Mouse (Mus musculus): ENCODE measurements around the gene Tcte1.

Gene Tcte1

GRCm38 (mm10) chr17:45523263-45523662 lies at the start of gene Tcte1:
TSS of gene Tcte1 (plus strand) at chr17:45523434.
- peak; percentile 32 for DNase-seq (ENCODE audit: low spot score)

DNA sequence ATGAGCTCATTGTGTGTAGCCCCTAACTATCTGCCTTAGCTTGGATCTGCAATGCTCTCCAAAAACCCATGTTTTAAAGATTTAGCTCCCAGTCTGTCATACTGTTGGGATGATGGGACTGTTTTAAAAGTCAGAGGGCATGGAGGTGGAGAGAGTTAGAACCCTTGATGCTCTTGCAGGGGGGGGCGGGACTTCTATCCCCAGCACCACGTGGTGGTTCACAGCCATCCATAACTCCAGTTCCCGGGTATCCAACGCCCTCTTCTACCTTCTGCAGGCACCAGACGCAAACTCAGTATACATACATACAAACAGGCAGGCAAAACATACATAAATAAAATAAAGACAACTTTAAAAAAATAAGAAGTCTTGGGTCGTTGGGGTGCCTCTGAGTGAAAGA lies 49.6 kb upstream of the Tcte1 start:
- no peak for DNase-seq (ENCODE audit: low spot score)

- no peak for DNase-seq (ENCODE audit: low spot score)
These were observed 49.1 kb upstream of the Tcte1 start for GRCm38 (mm10) chr17:45474146-45474545.

DNA sequence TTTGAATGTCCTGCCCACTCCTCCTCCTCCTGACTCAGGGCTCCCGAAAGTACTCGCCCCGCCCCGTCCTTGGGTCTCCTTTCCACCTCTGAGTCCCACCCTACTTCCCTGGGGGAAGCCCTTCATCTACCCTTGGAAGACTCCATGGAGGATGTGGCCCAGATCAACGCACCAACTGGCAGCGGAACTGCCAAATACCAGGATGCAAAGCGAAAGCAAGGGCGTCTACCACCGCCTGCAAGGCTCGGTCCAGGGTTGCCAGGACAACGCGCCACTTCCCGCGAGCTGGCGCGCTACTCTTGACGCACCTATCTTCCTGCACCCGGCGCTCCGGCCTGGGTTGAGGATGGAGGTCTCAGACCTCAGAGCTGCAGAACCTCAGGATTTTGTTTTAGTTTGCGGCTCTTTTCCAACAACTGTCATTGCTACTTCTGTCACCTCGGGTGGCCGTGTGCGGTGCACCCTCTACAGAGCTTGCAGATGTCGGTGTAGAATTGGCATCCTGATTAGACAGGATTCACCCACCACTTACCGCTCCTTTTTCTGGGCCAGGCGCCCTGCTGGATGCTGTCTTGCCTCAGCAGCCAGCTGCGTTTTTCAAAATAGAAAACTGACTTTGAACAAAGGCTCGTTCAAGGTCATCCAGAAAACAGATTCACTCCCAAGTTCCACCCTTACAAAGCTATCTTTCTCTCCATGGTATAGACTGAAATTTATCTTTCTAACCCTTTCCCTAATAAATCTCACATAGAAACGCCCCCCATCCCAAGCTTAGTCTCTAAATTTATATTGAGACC lies 48.4 kb upstream of the Tcte1 start, which contains the start of gene Spats1:
Spats1 (minus strand) TSS at position 747 of the 797 bp plus-strand sequence.
- DNase-seq (ENCODE audit: low spot score): peak; percentile 62

GRCm38 (mm10) chr17:45478234-45478825 lies 44.9 kb upstream of the Tcte1 start:
- peak; percentile 77 for DNase-seq (ENCODE audit: low spot score)

DNA sequence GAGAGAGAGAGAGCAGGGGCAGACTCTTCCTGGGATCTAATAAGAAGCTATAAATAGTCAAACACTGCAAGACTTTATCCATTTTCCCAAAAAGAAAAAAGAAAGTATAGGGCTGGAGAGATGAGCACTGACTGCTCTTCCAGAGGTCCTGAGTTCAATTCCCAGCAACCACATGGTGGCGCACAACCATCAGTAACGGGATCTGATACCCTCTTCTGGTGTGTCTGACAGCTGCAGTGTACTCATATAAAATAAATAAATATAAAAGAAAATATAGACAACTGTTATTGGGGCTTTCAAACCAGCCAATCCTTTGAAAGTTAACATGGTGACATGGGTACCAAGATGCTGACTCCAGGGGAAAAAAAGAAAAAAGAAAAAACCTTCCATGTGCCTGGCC lies 42.8 kb upstream of the Tcte1 start:
- no peak for DNase-seq (ENCODE audit: low spot score)

- DNase-seq (ENCODE audit: low spot score): no peak
These were observed 37.7 kb upstream of the Tcte1 start for GRCm38 (mm10) chr17:45485581-45485980.

DNA sequence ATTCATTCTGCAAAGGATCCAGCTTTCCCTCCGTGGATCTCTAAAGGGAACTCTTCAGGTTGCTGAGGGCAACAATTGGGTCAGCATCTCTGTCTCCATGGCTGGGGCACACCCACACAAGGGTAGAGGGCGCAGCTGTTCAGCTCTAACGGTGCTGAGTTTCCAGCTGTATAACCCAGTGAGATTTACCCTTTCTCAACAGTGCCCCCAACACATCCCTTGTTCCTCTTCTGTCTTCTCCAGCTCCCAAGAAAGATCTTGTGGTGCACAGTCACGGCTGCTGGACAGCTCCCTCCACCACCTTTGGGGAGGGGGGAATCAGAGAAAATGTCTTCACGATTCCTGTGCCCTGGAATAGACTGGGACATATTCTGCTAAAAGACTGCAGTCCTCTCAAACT lies 36.0 kb upstream of the Tcte1 start:
- no peak for DNase-seq (ENCODE audit: low spot score)

DNA sequence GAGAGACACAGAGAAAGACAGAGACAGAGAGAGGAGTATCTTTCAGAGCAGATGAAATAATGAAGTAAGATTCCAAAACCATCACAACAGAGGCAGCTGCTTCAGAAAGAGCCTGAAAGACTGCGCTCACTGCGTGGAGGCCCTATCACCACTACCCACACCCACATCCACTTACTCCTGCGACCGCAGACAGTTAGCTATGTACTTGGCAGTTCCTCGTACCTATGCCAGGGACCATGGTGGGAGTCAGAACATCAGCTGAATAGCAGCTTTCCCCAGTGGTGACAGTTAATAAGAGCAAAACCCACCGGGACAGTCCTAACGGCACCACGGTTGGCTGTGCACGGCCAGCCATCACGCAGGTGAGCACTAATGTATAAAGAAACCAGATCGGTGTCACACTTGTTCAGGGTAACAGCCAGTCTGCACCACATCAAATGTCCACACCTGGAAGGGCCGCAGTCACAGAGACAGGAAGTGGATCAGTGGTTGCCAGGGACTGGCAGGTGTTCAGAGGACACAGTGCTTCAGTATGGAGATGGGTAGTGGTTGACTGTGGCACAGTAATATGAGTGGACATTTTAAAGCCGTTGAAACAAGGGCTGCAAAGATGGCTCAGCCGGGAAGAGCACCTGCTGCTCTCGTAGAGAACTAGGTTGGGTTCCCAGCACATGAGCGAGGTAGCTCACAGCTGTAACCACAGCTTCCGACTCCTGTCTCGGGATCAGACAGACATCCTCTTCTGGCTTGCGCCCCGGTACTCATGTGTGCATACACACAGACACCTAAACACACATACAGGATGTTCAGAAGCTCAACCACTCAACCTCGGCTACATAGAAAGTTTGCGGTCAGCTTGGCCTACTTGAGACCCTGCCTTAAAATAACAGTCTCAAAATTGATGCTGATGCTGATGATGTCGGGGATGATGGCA lies 34.6 kb upstream of the Tcte1 start:
- no peak for DNase-seq (ENCODE audit: low spot score)

DNA sequence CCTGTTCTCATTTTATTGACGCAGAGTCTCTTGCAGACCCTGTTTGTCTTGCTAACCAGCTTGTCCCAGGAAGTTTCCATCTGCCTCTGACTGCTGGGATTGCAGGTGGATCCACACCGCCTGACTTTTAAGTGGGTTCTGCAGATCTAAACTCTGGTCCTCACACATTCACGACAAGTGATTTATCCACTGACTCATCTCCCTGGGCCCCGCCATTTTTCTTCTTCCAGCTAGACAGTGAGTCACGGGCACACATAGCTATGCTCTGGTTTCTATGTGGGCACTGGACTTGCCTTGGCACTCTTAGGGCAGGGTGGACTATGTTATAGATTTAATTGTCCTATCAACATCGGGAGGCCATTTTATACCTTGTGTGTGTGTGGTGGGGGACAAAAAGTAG lies 33.5 kb upstream of the Tcte1 start:
- no peak for DNase-seq (ENCODE audit: low spot score)

DNA sequence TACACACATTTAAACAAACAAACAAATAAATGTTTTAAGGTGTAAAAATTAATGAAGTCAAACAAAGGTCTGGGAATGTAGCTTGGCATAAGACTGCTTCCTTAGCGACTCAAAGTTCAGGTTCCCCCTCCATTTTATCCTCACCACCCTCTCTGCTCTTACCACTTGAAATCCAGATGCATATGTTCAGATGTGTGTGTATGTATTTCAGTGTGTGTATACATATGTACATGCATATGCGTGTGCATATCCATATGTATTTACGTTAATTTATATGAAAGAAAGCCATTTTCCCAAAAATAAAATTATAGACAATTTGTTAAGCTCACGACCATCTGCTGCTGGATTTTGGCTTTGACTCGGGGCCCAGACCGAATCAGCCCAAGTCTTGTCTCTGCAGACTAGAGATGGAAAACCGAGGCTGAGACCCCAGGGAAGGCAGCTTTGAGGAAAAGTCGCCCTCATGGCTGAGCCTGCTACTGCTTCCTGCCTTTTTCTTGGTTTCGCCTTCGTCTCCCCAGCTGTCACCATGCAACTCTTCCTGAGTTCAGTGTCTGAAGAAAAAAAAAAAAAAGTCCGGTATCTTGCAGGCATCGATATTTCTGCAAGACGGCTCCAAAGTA lies 32.6 kb upstream of the Tcte1 start:
- no peak for DNase-seq (ENCODE audit: low spot score)

DNA sequence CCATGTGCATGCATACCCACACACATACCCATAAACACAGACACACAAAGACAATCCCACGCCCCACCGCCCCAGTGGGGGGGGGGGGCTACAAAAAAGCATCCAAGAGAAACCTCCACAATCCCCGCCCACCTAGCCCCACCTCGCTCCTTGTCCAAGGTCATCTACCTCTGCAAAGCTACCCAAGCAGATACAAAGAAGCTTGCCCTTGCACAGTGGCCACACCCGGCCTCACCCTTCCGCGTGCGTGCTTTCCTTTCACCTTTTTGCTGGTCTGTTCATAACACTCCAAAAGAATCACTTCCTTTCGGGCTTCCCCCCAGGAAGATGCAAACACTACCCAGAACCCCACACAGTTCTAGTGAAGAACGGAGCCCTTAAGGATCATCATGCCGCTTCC lies 27.8 kb upstream of the Tcte1 start:
- no peak for DNase-seq (ENCODE audit: low spot score)

DNA sequence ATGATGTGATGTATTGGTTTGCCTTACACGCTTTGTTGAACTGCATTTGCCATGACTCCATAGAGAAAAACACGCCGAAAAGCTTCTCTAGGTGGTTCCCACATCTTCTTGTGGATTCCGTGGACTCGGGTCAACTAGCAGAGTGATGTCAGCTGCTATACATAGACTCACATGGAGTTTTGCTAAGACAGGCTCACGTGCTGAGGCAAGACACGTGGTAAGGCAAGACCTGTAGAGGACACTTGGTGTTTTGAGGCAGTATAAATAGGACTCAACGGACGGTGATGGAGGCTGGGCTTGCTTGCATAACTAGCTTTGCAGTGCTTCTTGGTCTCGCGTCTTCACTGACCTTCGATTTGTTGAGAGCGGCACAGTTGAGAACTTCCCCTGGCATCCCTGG lies 24.8 kb upstream of the Tcte1 start:
- no peak for DNase-seq (ENCODE audit: low spot score)

GRCm38 (mm10) chr17:45499516-45499915 lies 23.7 kb upstream of the Tcte1 start:
- no peak for DNase-seq (ENCODE audit: low spot score)

DNA sequence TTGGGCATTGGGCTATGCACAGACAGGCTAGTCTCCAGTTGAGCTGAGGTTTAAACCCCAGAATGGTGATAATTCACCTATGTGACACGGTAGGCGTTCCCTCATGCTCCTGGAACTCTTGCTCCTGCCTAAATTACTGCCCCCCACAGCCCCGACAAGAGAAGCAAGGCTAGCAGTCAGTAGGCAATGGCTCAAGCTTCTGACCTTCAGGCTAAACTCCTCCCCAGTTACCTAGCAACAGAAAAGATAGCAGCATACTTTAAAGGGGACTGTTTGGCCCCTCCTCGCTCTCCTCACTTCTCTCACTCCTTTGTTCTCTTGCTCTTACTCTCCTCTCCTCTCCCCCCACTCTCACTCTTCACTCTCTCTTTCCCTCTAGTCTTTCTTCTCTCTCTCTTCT lies 22.3 kb upstream of the Tcte1 start:
- no peak for DNase-seq (ENCODE audit: low spot score)

DNA sequence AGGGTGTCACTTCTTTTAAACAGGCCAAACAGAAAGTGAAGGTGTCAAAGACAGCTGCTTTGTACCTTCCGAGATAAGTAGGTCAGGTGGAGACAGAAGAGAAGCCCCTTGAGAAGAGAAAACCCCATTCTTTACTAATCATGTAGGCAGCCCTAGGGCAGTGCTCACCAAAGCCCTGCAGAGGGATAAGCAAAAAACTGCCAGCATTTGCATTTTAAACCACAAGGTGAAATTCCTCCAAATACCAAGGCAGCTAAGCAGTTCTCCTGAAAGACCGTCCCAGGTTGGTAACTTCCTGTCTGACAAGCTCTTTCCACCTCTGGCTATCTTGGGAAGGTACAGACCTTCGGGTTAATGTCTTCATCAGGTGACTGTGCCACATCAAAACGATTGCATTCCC lies 20.9 kb upstream of the Tcte1 start:
- DNase-seq (ENCODE audit: low spot score): no peak

GRCm38 (mm10) chr17:45503301-45503973 lies 19.8 kb upstream of the Tcte1 start:
- DNase-seq (ENCODE audit: low spot score): no peak

- DNase-seq (ENCODE audit: low spot score): no peak
These were observed 17.2 kb upstream of the Tcte1 start for GRCm38 (mm10) chr17:45505941-45506465.

- peak; percentile 91 for DNase-seq (ENCODE audit: low spot score)
These were observed 16.5 kb upstream of the Tcte1 start, which contains the start of gene Aars2 for GRCm38 (mm10) chr17:45506700-45507189. TSS of gene Aars2 (plus strand) at chr17:45506841.

DNA sequence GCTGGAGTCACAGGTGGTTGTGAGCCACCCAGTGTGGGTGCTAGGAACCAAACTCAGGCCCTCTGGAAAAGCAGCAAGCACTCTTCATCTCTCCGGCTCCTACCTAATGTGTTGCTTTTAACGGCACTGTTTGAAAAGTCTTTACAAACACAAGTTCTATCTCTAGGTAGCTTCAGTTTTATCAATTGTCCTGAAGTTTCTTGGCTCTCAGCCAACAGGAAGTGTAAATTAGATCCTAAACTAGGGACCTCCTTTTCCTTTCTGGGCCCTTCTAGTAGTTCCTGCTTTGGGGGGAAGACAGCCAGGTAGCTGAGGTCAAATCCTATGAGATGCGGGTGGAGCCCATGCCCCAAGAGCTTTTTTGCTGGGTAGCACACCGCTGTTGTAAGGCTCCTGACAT lies 12.4 kb upstream of the Tcte1 start:
- no peak for DNase-seq (ENCODE audit: low spot score)

DNA sequence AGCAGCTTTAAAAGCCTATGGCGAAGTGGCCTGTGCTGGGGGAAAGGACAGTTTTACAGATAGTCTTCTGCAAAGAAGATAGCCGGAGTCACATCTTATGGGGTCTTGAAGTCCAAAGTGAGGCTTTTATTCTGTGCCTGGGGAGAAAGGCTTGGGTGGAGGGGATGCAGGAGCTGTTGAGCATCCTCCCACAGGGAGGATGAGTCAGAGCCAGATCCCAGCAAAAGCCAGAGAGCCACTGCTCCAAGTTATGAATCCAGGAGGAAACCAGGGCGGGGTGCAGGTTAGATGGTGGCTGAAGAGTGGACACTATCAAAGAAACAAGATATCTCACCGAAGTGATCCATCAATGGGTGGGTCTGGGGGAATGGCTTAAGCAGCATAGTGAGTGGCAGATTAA lies 11.5 kb upstream of the Tcte1 start:
- no peak for DNase-seq (ENCODE audit: low spot score)

Measured in ovary, postnatal 36 days (tissue).